Mouse (Mus musculus) midbrain, embryonic 12.5 days (tissue): Measurements from ENCODE around the gene Gpr31b. TPM values are rescaled to one million over a fixed set of nuclear protein-coding genes. Genes with fewer than 3 reads are reported as not detected.
"Not testable (repeated sequence)": the region's sequence is repeated elsewhere in the genome, so short reads cannot be mapped to it uniquely, and the experiment has no call there.

Source experiments
- ATAC-seq: fragments of 200-750 bp; cut with Nextera tagmentation; 2 replicates; pipeline ENCODE4 v1.8.0; 2017; ENCODE audit warnings: low read depth, moderate TSS enrichment, moderate library complexity; ENCODE audit not compliant: low FRiP score
- H3K27ac ChIP-seq: fragments of 300-500 bp; sonication (generic); replicated peaks from 2 replicates; pipeline ENCODE4 v1.5.1; 2016; ENCODE audit warnings: mild to moderate bottlenecking
- H3K27me3 ChIP-seq: fragments of 300-500 bp; sonication (generic); 2 replicates; pipeline ENCODE4 v1.6.1; 2016; ENCODE audit warnings: mild to moderate bottlenecking
- H3K36me3 ChIP-seq: fragments of 300-500 bp; sonication (generic); 2 replicates; pipeline ENCODE4 v1.6.1; 2016
- H3K4me1 ChIP-seq: fragments of 300-500 bp; sonication (generic); 2 replicates; pipeline ENCODE4 v1.6.1; 2016
- H3K4me2 ChIP-seq: fragments of 300-500 bp; sonication (generic); replicated peaks from 2 replicates; pipeline ENCODE4 v1.6.1; 2016; ENCODE audit warnings: mild to moderate bottlenecking, moderate library complexity
- H3K4me3 ChIP-seq: fragments of 300-500 bp; sonication (generic); 2 replicates; pipeline ENCODE4 v1.5.1; 2016; ENCODE audit warnings: mild to moderate bottlenecking
- H3K9ac ChIP-seq: fragments of 300-500 bp; sonication (generic); replicated peaks from 2 replicates; pipeline ENCODE4 v1.6.1; 2016; ENCODE audit warnings: mild to moderate bottlenecking, moderate library complexity
- H3K9me3 ChIP-seq: fragments of 300-500 bp; sonication (generic); 2 replicates; pipeline ENCODE4 v1.6.1; 2016; ENCODE audit warnings: mild to moderate bottlenecking
- WGBS: fragments of 180-500 bp; shearing (Covaris S2); methylation state at CpG from one replicate; pipeline ENCODE4 v1.1.7; 2016; 5-methylcytosine and 5-hydroxymethylcytosine counted together
- polyA plus RNA-seq: library from polyadenylated mRNA; unstranded; fragments of >200 nt; fragmentation: Nextera tagmentation; extraction: Ambion mirVana; gene quantifications from 2 replicates; pipeline ENCODE4 v1.2.1, GENCODE M21; 2016

The Gpr31b gene
- polyA plus RNA-seq: not detected in 2 replicates

GRCm38 (mm10) chr17:13052124-13052813 is at the start of gene Gpr31b:
Gene Gpr31b, minus strand, starts transcription at chr17:13052296.
- not testable (repeated sequence) for H3K9me3 ChIP-seq, H3K9ac ChIP-seq, H3K4me3 ChIP-seq, H3K27ac ChIP-seq, H3K27me3 ChIP-seq, H3K4me1 ChIP-seq, H3K4me2 ChIP-seq, H3K36me3 ChIP-seq, ATAC-seq
- no CpG with 5 or more reads among the region's 8 CpGs for WGBS

- 100% methylated on average over 3 of the region's 4 CpGs for WGBS
- not testable (repeated sequence) for H3K4me1 ChIP-seq, H3K27me3 ChIP-seq, H3K27ac ChIP-seq, H3K9me3 ChIP-seq, H3K4me3 ChIP-seq, H3K9ac ChIP-seq, H3K4me2 ChIP-seq, ATAC-seq, H3K36me3 ChIP-seq
These were observed 40.9 kb upstream of the Gpr31b start for GRCm38 (mm10) chr17:13092960-13093359.

- peak; percentile 56; the same call in 1 of the 2 replicates for ATAC-seq
- not testable (repeated sequence) for H3K27me3 ChIP-seq, H3K9me3 ChIP-seq, H3K4me2 ChIP-seq, H3K36me3 ChIP-seq, H3K4me1 ChIP-seq, H3K9ac ChIP-seq, H3K27ac ChIP-seq, H3K4me3 ChIP-seq
- 52% methylated on average over 7 of the region's 8 CpGs for WGBS
These were observed 40.1 kb upstream of the Gpr31b start for GRCm38 (mm10) chr17:13092100-13092764.

GRCm38 (mm10) chr17:13091510-13091909 is 39.4 kb upstream of the Gpr31b start:
- no CpG with 5 or more reads among the region's 1 CpGs for WGBS
- H3K4me2 ChIP-seq, H3K9ac ChIP-seq, H3K9me3 ChIP-seq, H3K4me1 ChIP-seq, H3K27ac ChIP-seq, H3K36me3 ChIP-seq, H3K4me3 ChIP-seq, H3K27me3 ChIP-seq, ATAC-seq: not testable (repeated sequence)

GRCm38 (mm10) chr17:13069227-13069626 is 17.1 kb upstream of the Gpr31b start:
- H3K9ac ChIP-seq: not testable (repeated sequence)

GRCm38 (mm10) chr17:13067864-13068385 is 15.8 kb upstream of the Gpr31b start:
- H3K4me3 ChIP-seq, H3K36me3 ChIP-seq, ATAC-seq, H3K9ac ChIP-seq, H3K27ac ChIP-seq, H3K27me3 ChIP-seq, H3K9me3 ChIP-seq, H3K4me1 ChIP-seq, H3K4me2 ChIP-seq: not testable (repeated sequence)
- WGBS: 82% methylated on average over 1 of the region's 4 CpGs

More at GRCm38 (mm10) chr17:13069227-13069626, 17.1 kb upstream of the Gpr31b start:
- H3K4me1 ChIP-seq, H3K4me2 ChIP-seq, H3K36me3 ChIP-seq, H3K4me3 ChIP-seq, H3K27me3 ChIP-seq, H3K27ac ChIP-seq, ATAC-seq, H3K9me3 ChIP-seq: not testable (repeated sequence)
- WGBS: 81% methylated on average over 5 of the region's 5 CpGs

GRCm38 (mm10) chr17:13062882-13063281 is 10.8 kb upstream of the Gpr31b start:
- H3K4me1 ChIP-seq, ATAC-seq, H3K4me2 ChIP-seq, H3K9ac ChIP-seq, H3K27me3 ChIP-seq, H3K4me3 ChIP-seq, H3K36me3 ChIP-seq, H3K27ac ChIP-seq, H3K9me3 ChIP-seq: not testable (repeated sequence)
- WGBS: 84% methylated on average over 6 of the region's 7 CpGs

GRCm38 (mm10) chr17:13060804-13061203 is 8.7 kb upstream of the Gpr31b start, which contains the start of gene Tcp10b:
Gene Tcp10b, plus strand, starts transcription at chr17:13061104.
- 90% methylated on average over 4 of the region's 4 CpGs for WGBS
- H3K27ac ChIP-seq, H3K4me2 ChIP-seq, H3K27me3 ChIP-seq, ATAC-seq, H3K4me1 ChIP-seq, H3K9ac ChIP-seq, H3K4me3 ChIP-seq, H3K36me3 ChIP-seq, H3K9me3 ChIP-seq: not testable (repeated sequence)

- WGBS: 12% methylated on average over 4 of the region's 4 CpGs
- H3K9ac ChIP-seq, H3K4me2 ChIP-seq, H3K4me1 ChIP-seq, H3K36me3 ChIP-seq, H3K4me3 ChIP-seq, H3K27me3 ChIP-seq, H3K9me3 ChIP-seq, H3K27ac ChIP-seq: not testable (repeated sequence)
- peak; percentile 80 for ATAC-seq
These were observed 8.0 kb downstream of the Gpr31b start for GRCm38 (mm10) chr17:13043846-13044673.

GRCm38 (mm10) chr17:13036627-13037192 is 15.4 kb downstream of the Gpr31b start:
- H3K27me3 ChIP-seq, H3K4me3 ChIP-seq, H3K9me3 ChIP-seq, H3K4me2 ChIP-seq, ATAC-seq, H3K9ac ChIP-seq, H3K4me1 ChIP-seq, H3K36me3 ChIP-seq, H3K27ac ChIP-seq: not testable (repeated sequence)
- WGBS: 95% methylated on average over 4 of the region's 12 CpGs

- Histone ChIP-seq H3K4me1 (peaks cover 8% of the 10 kb centered on the region), H3K9me3 (no peaks in the 10 kb centered on the region), H3K4me3 (no peak overlapping the region), H3K4me2 (no peak overlapping the region), H3K27ac (no peak overlapping the region), H3K36me3 (peaks cover 38% of the 10 kb centered on the region), H3K9ac (no peak overlapping the region), H3K27me3 (no peaks in the 10 kb centered on the region)
- no peak for ATAC-seq
- 69% methylated on average over 3 of the region's 3 CpGs for WGBS
These were observed 38.8 kb downstream of the Gpr31b start for GRCm38 (mm10) chr17:13013316-13013715.
